Mouse (Mus musculus) heart, embryonic 15.5 days (tissue): Measurements from ENCODE around the gene Gm49342. TPM values are rescaled to one million over a fixed set of nuclear protein-coding genes. Genes with fewer than 3 reads are reported as not detected.
A peak's percentile ranks its signal among the peaks of the same experiment; 100 is the strongest.
"Not testable (repeated sequence)": the region's sequence is repeated elsewhere in the genome, so short reads cannot be mapped to it uniquely, and the experiment has no call there.

Source experiments
- ATAC-seq: fragments of 200-750 bp; cut with Nextera tagmentation; replicated peaks from 2 replicates; pipeline ENCODE4 v1.8.0; 2017; ENCODE audit warnings: low read depth, moderate TSS enrichment; ENCODE audit not compliant: insufficient number of reproducible peaks, insufficient read depth, low FRiP score
- H3K27ac ChIP-seq: fragments of 300-500 bp; sonication (generic); 2 replicates; pipeline ENCODE4 v1.5.1; 2015; ENCODE audit warnings: mild to moderate bottlenecking, inconsistent platforms
- H3K27me3 ChIP-seq: fragments of 300-500 bp; sonication (generic); 2 replicates; pipeline ENCODE4 v1.6.1; 2015; ENCODE audit warnings: inconsistent platforms
- H3K36me3 ChIP-seq: fragments of 300-500 bp; sonication (generic); 2 replicates; pipeline ENCODE4 v1.6.1; 2015; ENCODE audit warnings: mild to moderate bottlenecking, inconsistent platforms
- H3K4me1 ChIP-seq: fragments of 300-500 bp; sonication (generic); replicated peaks from 2 replicates; pipeline ENCODE4 v1.6.1; 2015; ENCODE audit warnings: inconsistent platforms
- H3K4me2 ChIP-seq: fragments of 300-500 bp; sonication (generic); 2 replicates; pipeline ENCODE4 v1.6.1; 2015; ENCODE audit warnings: inconsistent platforms, mild to moderate bottlenecking, moderate library complexity
- H3K4me3 ChIP-seq: fragments of 300-500 bp; sonication (generic); 2 replicates; pipeline ENCODE4 v1.5.1; 2015; ENCODE audit warnings: mild to moderate bottlenecking, inconsistent platforms
- H3K9ac ChIP-seq: fragments of 300-500 bp; sonication (generic); 2 replicates; pipeline ENCODE4 v1.6.1; 2015; ENCODE audit warnings: mild to moderate bottlenecking, inconsistent platforms
- H3K9me3 ChIP-seq: fragments of 300-500 bp; sonication (generic); replicated peaks from 2 replicates; pipeline ENCODE4 v1.6.1; 2016; ENCODE audit warnings: inconsistent platforms
- WGBS: fragments of 180-500 bp; shearing (Covaris S2); methylation state at CpG from one replicate; pipeline ENCODE4 v1.1.7; 2015; ENCODE audit warnings: mixed read lengths; 5-methylcytosine and 5-hydroxymethylcytosine counted together
- polyA plus RNA-seq: library from polyadenylated mRNA; unstranded; fragments of >200 nt; fragmentation: Nextera tagmentation; extraction: Ambion mirVana; gene quantifications from 2 replicates; pipeline ENCODE4 v1.2.1, GENCODE M21; 2015

Gm49342 gene
- polyA plus RNA-seq, 1 experiment from 2014 or later = not detected

GRCm38 (mm10) chr14:50923437-50923836 lies 20.9 kb upstream of the Gm49342 start:
- Histone ChIP-seq H3K36me3 (peaks cover 28% of the 10 kb centered on the region), H3K9ac (peak overlapping the region; percentile 81; the same call in 1 of the 2 replicates), H3K4me2 (peak overlapping the region; percentile 83), H3K4me3 (peak overlapping the region; percentile 86), H3K4me1 (peaks cover 15% of the 10 kb centered on the region)
- H3K9me3 ChIP-seq, ATAC-seq, H3K27ac ChIP-seq, H3K27me3 ChIP-seq: not testable (repeated sequence)
- 46% methylated on average over 1 of the region's 1 CpGs for WGBS

- ATAC-seq = peak; percentile 94
- H3K27me3 ChIP-seq = no peaks in the 10 kb centered on the region
- H3K4me1 ChIP-seq = peaks cover 16% of the 10 kb centered on the region
- H3K27ac ChIP-seq = peak within 1 kb of the TSS; percentile 95
- peak within 1 kb of the TSS; percentile 86 for H3K4me3 ChIP-seq
- H3K4me2 ChIP-seq = peak within 1 kb of the TSS; percentile 83
- WGBS = under 1% methylated on average over 57 of the region's 57 CpGs
- H3K36me3 ChIP-seq = peaks cover 27% of the 10 kb centered on the region
- H3K9me3 ChIP-seq = no peaks in the 10 kb centered on the region
- H3K9ac ChIP-seq = peak within 1 kb of the TSS; percentile 81
Measured at GRCm38 (mm10) chr14:50924281-50925064, 19.8 kb upstream of the Gm49342 start, which contains the start of the genes Osgep and Apex1. Gene Osgep, minus strand, starts transcription at chr14:50924893. Gene Apex1, plus strand, starts transcription at chr14:50924968.

DNA sequence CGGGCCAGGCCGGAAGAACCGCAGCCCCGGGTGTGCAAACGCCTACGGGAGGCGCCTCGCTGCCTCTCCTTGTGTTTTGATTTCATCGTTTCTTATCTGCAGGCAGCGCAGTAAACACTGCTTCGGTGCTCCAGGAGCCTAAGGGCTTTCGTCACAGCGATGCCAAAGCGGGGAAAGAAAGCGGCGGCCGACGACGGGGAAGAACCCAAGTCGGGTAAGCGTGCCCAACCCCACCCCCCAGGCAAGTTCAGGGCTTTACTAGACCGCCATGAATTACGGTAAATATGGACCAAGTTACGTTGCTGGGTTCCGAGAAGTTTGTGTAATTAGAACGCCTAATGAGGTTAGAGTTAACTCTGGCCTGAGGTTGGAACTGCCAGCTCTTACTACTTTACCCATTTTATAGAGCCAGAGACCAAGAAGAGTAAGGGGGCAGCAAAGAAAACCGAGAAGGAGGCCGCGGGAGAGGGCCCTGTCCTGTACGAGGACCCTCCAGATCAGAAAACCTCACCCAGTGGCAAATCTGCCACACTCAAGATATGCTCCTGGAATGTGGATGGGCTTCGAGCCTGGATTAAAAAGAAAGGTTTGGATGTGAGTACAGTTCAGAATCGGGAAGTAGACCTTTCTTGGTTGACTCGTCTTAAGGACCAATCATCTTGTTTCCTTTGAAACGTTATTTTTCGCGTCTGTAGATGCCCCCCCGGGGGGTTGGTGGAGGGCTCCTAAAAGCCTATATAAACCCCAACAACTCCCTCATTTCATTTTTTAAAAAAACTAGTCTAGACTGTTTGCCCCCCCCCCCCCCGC lies 19.0 kb upstream of the Gm49342 start:
- H3K27me3 ChIP-seq = no peaks in the 10 kb centered on the region
- H3K4me1 ChIP-seq = peaks cover 23% of the 10 kb centered on the region
- 1% methylated on average over 38 of the region's 38 CpGs for WGBS
- H3K4me3 ChIP-seq = peak overlapping the region; percentile 86
- ATAC-seq = no peak; the same call in 1 of the 2 replicates
- H3K9ac ChIP-seq = peak overlapping the region; percentile 81
- H3K36me3 ChIP-seq = peaks cover 27% of the 10 kb centered on the region
- no peaks in the 10 kb centered on the region for H3K9me3 ChIP-seq
- peak overlapping the region; percentile 83 for H3K4me2 ChIP-seq
- peak overlapping the region; percentile 95 for H3K27ac ChIP-seq

- H3K9me3 ChIP-seq = no peaks in the 10 kb centered on the region
- no peaks in the 10 kb centered on the region for H3K27me3 ChIP-seq
- H3K4me1 ChIP-seq = peaks cover 28% of the 10 kb centered on the region
- no peak overlapping the region for H3K9ac ChIP-seq
- no peak for ATAC-seq
- WGBS = 75% methylated on average over 3 of the region's 3 CpGs
- H3K36me3 ChIP-seq = peaks cover 27% of the 10 kb centered on the region
- H3K27ac ChIP-seq = no peak overlapping the region
- H3K4me3 ChIP-seq = no peak overlapping the region
- no peak overlapping the region for H3K4me2 ChIP-seq
Measured at GRCm38 (mm10) chr14:50927366-50927765, 17.0 kb upstream of the Gm49342 start.

DNA sequence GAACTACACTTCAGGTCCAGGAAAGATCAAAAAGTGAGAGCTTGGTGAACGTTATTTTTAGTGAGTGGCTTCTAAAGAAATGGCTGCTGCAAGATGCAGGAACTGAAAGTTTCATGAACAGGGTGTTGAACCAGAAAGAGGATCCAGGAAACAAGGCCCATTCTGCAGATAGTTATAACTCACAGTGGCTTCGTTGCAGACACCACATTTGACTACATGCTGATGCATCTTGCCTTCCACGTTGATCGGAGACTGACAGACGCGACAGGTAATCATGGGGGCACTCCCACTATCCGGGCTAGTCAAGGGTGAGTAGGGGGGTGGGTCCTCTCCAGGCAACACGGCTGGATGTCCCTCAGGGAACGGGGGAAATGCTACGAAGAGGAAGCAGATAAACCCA lies 14.4 kb upstream of the Gm49342 start:
- H3K36me3 ChIP-seq = peaks cover 27% of the 10 kb centered on the region
- 9% methylated on average over 10 of the region's 10 CpGs for WGBS
- H3K4me2 ChIP-seq = peak overlapping the region; percentile 87
- H3K9ac ChIP-seq = peak overlapping the region; percentile 99
- H3K9me3 ChIP-seq = no peaks in the 10 kb centered on the region
- no peaks in the 10 kb centered on the region for H3K27me3 ChIP-seq
- H3K4me1 ChIP-seq = peaks cover 21% of the 10 kb centered on the region
- H3K4me3 ChIP-seq = peak overlapping the region; percentile 95
- ATAC-seq = no peak
- H3K27ac ChIP-seq = peak overlapping the region; percentile 86

DNA sequence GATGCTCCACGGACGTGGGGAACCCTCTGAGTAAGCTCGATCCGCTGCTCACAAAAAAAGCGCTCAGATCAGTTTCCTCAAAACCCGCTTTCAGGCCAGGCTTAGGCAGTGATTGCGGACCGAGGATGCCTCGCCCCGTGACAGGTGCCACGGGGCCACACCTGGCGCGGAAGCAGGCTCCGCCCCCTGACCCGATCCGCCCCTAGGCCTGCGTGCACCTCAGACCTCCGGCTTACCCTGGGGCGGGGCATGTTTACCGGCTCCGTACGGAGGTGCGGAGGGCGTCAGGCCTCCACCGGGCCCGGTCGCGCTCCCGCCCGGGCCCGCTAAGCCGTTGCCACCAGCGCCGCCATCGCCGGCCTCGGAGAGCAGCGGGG lies 14.0 kb upstream of the Gm49342 start:
- peaks cover 27% of the 10 kb centered on the region for H3K36me3 ChIP-seq
- ATAC-seq = peak; percentile 40
- H3K27me3 ChIP-seq = no peaks in the 10 kb centered on the region
- peaks cover 20% of the 10 kb centered on the region for H3K4me1 ChIP-seq
- H3K9ac ChIP-seq = peak overlapping the region; percentile 99
- no peaks in the 10 kb centered on the region for H3K9me3 ChIP-seq
- peak overlapping the region; percentile 87 for H3K4me2 ChIP-seq
- peak overlapping the region; percentile 95 for H3K4me3 ChIP-seq
- under 1% methylated on average over 38 of the region's 38 CpGs for WGBS
- peak overlapping the region; percentile 86 for H3K27ac ChIP-seq

DNA sequence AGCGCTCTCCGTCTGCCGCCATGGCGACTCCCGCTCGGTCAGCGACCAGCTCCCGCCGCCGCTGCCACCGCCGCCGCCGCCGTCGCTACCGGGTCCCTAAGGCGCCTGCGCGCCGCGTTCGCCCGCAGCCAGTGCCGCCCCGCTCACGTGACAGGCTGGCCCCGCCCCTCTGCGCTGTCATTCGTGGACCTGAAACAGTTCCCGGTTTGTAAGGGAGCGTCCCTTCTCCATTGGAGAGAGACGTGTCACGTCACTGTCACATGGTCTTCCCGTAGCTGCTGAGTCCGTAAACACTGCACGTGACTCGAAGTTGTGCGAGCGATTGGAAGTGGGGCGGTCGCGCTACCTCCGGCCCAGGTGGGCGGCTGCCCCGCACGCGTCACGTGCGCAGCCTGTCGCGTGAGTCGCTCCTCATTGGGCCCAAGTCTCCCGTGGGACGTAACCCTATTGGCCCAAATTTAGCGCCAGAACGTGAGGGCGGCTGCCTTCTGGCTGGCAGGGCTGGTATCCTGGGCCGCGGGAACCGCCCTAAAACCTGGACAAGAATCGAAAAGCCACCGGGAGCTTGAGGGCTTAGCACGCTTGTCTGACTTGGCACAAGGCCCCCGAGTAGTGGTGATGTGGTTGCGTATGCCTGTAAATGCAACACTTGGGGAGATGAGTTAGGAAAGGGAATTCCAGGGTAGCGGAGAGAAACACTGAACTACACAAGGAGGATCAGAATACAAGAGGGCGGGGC lies 13.4 kb upstream of the Gm49342 start, which contains the start of the genes Pip4p1 and Pnp:
Gene Pip4p1, minus strand, starts transcription at position 103 of the 739 bp plus-strand sequence.
Gene Pnp, plus strand, starts transcription at position 329 of the 739 bp plus-strand sequence.
- peak within 1 kb of the TSS; percentile 95 for H3K4me3 ChIP-seq
- peak within 1 kb of the TSS; percentile 99 for H3K9ac ChIP-seq
- no peaks in the 10 kb centered on the region for H3K9me3 ChIP-seq
- peaks cover 15% of the 10 kb centered on the region for H3K4me1 ChIP-seq
- H3K27ac ChIP-seq = peak within 1 kb of the TSS; percentile 91
- H3K4me2 ChIP-seq = peak within 1 kb of the TSS; percentile 87
- H3K27me3 ChIP-seq = no peaks in the 10 kb centered on the region
- WGBS = 0% methylated on average over 68 of the region's 68 CpGs
- H3K36me3 ChIP-seq = peaks cover 27% of the 10 kb centered on the region
- peak; percentile 99 for ATAC-seq

- ATAC-seq = no peak
- H3K9ac ChIP-seq = peak overlapping the region; percentile 63
- peak overlapping the region; percentile 95 for H3K4me3 ChIP-seq
- H3K36me3 ChIP-seq = peaks cover 22% of the 10 kb centered on the region
- H3K4me1 ChIP-seq = peaks cover 12% of the 10 kb centered on the region
- no peaks in the 10 kb centered on the region for H3K9me3 ChIP-seq
- WGBS = 11% methylated on average over 12 of the region's 12 CpGs
- H3K27ac ChIP-seq = peak overlapping the region; percentile 91
- peak overlapping the region; percentile 79 for H3K4me2 ChIP-seq
- no peaks in the 10 kb centered on the region for H3K27me3 ChIP-seq
Measured at GRCm38 (mm10) chr14:50931493-50932020, 12.8 kb upstream of the Gm49342 start.

DNA sequence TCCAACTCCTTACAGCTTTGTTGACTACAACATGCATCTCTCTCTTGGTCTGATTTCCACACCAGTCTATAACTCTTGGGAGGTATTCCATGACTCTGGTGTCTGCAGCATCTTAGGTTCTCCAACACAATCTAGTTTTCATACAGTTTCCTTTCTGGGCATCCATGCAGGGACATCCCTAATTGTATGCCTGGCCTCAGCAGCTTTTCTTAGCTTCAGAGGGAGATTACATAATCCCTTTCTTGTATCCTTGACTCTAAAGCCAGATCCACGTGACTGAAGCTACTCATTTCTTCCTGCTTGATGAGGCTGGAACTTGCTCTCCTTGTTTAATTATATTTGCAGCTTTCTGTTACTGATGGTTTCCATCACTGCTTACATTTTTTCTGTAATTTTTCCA lies 7.7 kb upstream of the Gm49342 start:
- no peak overlapping the region for H3K4me3 ChIP-seq
- H3K4me1 ChIP-seq = peaks cover 1% of the 10 kb centered on the region
- no peaks in the 10 kb centered on the region for H3K27me3 ChIP-seq
- no peak overlapping the region for H3K27ac ChIP-seq
- no peak for ATAC-seq
- H3K4me2 ChIP-seq = no peak overlapping the region
- WGBS = 47% methylated on average over 1 of the region's 1 CpGs
- no peaks in the 10 kb centered on the region for H3K9me3 ChIP-seq
- no peaks in the 10 kb centered on the region for H3K36me3 ChIP-seq
- no peak overlapping the region for H3K9ac ChIP-seq

DNA sequence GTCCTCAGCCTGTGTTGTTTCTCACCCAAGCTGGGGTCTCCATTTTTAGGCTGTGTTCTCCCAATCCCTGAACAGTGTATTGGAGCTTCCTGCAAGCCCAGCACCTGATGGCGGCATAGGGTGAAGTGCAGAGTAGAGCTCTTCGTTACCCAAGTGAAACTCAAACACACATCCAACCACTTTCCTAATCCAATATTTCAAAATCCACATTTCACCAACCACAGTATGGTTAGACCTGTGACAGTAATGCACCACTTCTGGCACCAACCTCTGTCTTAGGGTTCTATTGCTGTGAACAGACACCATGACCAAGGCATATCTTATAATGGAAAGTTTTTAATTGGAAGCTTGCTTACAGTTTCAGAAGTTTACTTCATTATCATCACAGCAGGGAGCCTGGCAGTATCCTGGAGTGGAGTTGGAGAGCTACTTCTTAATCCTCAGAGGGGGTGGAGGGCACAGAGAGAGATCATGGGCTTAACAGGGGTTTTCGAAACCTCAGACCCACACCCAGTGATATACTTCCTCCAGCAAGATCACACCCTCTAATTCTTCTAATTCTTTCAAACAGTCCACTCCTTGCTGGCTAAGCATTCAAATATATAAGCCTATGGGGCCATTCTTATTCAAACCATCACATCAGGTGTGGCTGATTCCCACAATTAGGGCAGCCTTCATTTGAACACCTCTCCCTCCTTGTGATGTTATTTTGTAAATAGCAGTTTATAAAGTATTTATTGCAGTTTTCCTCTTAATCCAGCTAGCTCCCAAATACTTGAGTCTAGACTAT lies 6.0 kb upstream of the Gm49342 start:
- H3K27me3 ChIP-seq = no peaks in the 10 kb centered on the region
- H3K9ac ChIP-seq = no peak overlapping the region
- 81% methylated on average over 3 of the region's 3 CpGs for WGBS
- no peak overlapping the region for H3K4me2 ChIP-seq
- H3K4me1 ChIP-seq = no peaks in the 10 kb centered on the region
- no peak overlapping the region for H3K4me3 ChIP-seq
- no peak overlapping the region for H3K27ac ChIP-seq
- H3K36me3 ChIP-seq = no peaks in the 10 kb centered on the region
- H3K9me3 ChIP-seq = no peaks in the 10 kb centered on the region
- no peak for ATAC-seq
